Mouse (Mus musculus) kidney, adult 2 months (tissue): Measurements from ENCODE around the gene Cntn5. TPM values are rescaled to one million over a fixed set of nuclear protein-coding genes. Genes with fewer than 3 reads are reported as not detected.

Experiments
- DNase-seq: peaks from one replicate; pipeline ENCODE4 v3.0.0; 2021
- H3K27ac ChIP-seq: fragments of 200-500 bp; 2 replicates; pipeline ENCODE4 v1.5.1; 2012; ENCODE audit warnings: low read depth, low read length, control low read depth, inconsistent platforms; ENCODE audit not compliant: insufficient read depth
- H3K27me3 ChIP-seq: fragments of 200-500 bp; replicated peaks from 2 replicates; pipeline ENCODE4 v1.6.1; 2012; ENCODE audit warnings: mild to moderate bottlenecking, moderate library complexity, low read length, inconsistent platforms; ENCODE audit not compliant: control insufficient read depth, insufficient read depth
- H3K36me3 ChIP-seq: fragments of 200-500 bp; 2 replicates; pipeline ENCODE4 v1.6.1; 2012; ENCODE audit warnings: mild to moderate bottlenecking, moderate library complexity, low read length, inconsistent platforms; ENCODE audit not compliant: control insufficient read depth, insufficient read depth
- H3K4me1 ChIP-seq: fragments of 200-500 bp; 2 replicates; pipeline ENCODE4 v1.6.1; 2011; ENCODE audit warnings: low read length; ENCODE audit not compliant: control insufficient read depth, insufficient read depth
- H3K4me3 ChIP-seq: fragments of 200-500 bp; 2 replicates; pipeline ENCODE4 v1.5.1; 2011; ENCODE audit warnings: mild to moderate bottlenecking, low read depth, low read length, control low read depth; ENCODE audit not compliant: insufficient read depth
- CTCF ChIP-seq: fragments of 200-500 bp; conservative IDR thresholded peaks from 2 replicates; pipeline ENCODE4 v1.5.1; 2011; ENCODE audit warnings: low read depth, mild to moderate bottlenecking, control low read depth, low read length, moderate library complexity, mixed read lengths; ENCODE audit not compliant: insufficient read depth, insufficient read length
- POLR2A ChIP-seq: fragments of 200-500 bp; IDR thresholded peaks from one replicate; pipeline ENCODE4 v1.6.1; 2011; ENCODE audit warnings: low read depth, low read length, control low read depth
- WGBS: fragments of 180-500 bp; shearing (Covaris S2); methylation state at CpG from one replicate; pipeline ENCODE4 v1.1.7; 2018; 5-methylcytosine and 5-hydroxymethylcytosine counted together
- polyA plus RNA-seq: library from polyadenylated mRNA; depleted of rRNA; stranded (reverse); fragments of >200 nt; gene quantifications from 2 replicates; pipeline ENCODE4 v1.2.3, GENCODE M21; 2012; rRNA removed

The Cntn5 gene
- polyA plus RNA-seq: 0.07 and 0.09 TPM in 2 replicates

DNA sequence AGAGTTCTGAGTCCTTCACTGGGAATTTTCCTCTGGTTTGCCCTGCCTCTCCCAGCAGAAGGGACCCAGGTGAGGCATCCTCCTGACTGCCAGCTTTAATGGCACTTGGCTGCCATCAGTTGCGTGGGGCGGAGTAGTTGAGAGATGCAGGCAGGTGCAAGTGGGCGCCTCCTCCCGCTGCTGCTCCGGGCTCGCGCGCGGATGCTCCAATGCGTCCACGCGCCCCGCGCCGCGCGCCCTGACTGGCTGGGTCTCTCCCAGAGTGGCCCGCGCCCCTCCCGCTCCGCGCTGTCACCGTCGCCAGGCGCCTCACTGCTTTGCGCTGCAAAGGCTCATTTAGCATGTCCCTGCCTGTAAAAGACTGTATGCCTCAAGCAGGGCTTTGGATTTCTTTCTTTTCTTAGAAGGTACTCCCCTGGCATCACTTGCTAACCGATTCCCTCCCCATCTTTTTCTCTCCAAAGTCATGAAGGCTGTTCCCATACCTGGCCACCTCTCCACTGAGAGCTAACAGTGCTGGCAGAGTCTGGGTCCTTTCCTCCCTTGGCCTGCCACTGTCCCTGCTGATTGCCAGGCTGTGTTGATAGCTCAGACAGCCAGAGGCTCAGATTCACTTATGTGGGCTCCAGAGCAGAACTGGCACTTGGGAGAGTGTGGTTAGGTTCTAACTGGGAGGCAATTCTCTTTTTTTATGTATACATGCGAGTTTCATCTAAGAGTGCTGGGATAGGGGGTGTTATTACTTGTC lies at the start of gene Cntn5:
Cntn5 (minus strand) TSS at position 160 of the 748 bp plus-strand sequence.
- no peak within 1 kb of the TSS for H3K4me3 ChIP-seq
- no peaks in the 10 kb centered on the region for H3K36me3 ChIP-seq
- H3K27me3 ChIP-seq: no peaks in the 10 kb centered on the region
- DNase-seq: no peak
- H3K4me1 ChIP-seq: no peaks in the 10 kb centered on the region
- H3K27ac ChIP-seq: no peak within 1 kb of the TSS
- 2% methylated on average over 28 of the region's 28 CpGs for WGBS
- no peak for TF ChIP-seq CTCF
- TF ChIP-seq POLR2A: no peak

DNA sequence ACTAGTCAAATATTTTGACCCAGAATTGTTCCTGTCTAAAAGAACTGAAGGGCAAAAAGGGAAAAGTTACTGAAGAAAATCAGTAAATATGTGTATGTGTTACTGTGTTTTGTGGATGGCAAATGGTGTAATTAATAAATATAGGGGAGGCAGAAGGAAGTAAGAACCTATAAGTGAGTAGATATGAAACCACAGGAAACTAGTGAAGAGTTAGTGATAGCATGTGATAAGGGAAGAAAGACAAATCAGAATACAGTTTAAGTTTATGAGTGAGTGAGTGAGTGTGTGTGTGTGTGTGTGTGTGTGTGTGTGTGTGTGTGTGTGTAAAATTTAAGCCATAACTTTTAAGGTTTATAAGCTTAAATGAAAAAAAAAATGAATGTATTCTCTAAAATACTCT lies 45.9 kb upstream of the Cntn5 start:
- Histone ChIP-seq H3K4me3 (no peak overlapping the region), H3K27me3 (no peaks in the 10 kb centered on the region), H3K27ac (no peak overlapping the region), H3K4me1 (no peaks in the 10 kb centered on the region), H3K36me3 (no peaks in the 10 kb centered on the region)
- no peak for DNase-seq
- no peak for TF ChIP-seq CTCF
- no peak for TF ChIP-seq POLR2A

DNA sequence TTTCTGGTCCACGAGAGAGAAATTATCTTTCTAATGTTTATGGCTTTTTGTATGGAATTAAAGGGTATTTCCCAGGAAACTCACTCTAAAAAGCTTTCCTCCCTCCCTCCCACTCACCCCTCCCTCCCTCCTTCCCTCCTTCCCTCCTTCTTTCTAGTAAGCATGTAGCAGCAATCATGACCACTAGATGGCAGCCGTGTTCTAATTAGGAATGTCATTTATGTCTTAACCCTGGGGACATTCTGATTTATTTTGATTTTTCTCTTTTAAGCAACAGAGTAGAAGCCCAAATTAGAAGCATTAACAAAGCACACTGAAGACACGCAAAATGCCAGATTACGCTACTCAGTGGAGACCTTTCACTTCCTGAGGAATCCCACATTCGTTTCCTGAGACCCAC lies 5.0 kb upstream of the Cntn5 start:
- no peak overlapping the region for H3K4me3 ChIP-seq
- no peak for TF ChIP-seq POLR2A
- TF ChIP-seq CTCF: 0 out of 2 replicates have a peak, but pooled peaks have one; percentile 9
- H3K27ac ChIP-seq: no peak overlapping the region
- 15% methylated on average over 5 of the region's 5 CpGs for WGBS
- no peaks in the 10 kb centered on the region for H3K4me1 ChIP-seq
- H3K36me3 ChIP-seq: no peaks in the 10 kb centered on the region
- peak; percentile 39 for DNase-seq
- H3K27me3 ChIP-seq: no peaks in the 10 kb centered on the region

DNA sequence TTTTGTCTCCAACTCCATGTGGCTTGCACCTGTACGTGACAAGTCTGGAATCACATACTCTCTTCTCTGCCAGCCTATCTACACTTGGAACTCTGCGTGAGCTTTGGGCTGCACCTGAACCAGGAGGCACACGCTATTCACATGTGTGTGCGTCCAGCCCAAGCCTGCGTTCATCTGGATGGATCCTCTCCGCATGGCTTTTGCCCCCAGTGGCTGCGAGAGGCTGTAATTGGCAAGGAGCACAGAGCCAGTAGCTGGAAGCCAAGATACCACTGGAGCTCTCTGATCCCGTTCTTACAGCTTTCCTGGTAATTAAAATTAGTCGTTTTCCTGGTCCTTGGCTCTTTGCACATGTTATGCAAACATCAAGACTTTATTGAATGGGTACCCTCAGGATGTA lies 1.1 kb upstream of the Cntn5 start:
- Histone ChIP-seq H3K27ac (no peak overlapping the region), H3K4me3 (no peak overlapping the region), H3K27me3 (no peaks in the 10 kb centered on the region), H3K36me3 (no peaks in the 10 kb centered on the region), H3K4me1 (no peaks in the 10 kb centered on the region)
- no peak for DNase-seq
- TF ChIP-seq CTCF (no peak), POLR2A (no peak)
- WGBS: 52% methylated on average over 9 of the region's 9 CpGs

DNA sequence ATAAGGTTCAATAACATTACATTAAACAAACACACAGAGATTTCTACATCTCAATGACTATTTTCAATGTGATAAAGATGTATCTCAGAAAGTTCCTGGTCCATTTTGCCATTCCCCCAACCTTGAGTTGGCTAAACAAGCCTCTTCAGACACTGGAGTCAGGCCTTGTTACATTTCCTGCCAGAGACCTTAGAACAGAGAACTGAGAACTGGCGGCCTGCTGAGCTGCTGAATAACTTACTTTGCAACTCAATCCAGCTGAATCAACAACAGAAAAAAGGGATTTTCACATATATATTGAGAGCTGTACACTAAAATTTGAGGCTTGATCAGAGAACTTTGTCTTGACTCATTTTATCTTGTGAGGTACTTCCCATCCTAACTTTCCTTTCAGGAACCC lies 24.8 kb downstream of the Cntn5 start:
- no peak overlapping the region for H3K27ac ChIP-seq
- TF ChIP-seq POLR2A (no peak), CTCF (no peak)
- WGBS: 61% methylated on average over 1 of the region's 1 CpGs

DNA sequence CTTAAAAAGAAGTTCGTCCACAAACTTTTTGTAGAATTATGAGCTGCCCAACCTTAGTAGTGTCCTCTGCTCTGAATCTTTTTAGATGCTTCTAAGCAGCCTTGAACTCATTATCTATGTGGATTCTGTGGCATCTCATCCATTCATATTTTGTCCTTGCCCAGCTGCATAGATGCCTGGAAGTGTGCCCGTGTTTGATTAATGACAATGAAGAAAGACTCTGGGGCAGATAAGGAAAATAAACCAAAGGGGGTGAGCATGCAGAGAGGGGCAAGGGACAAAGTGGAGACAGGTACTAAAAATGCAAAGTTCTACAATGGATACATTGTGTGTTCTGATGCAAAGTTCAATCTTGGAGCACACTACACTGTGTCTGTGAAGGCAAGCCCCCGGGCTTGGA lies 30.7 kb downstream of the Cntn5 start:
- Histone ChIP-seq H3K4me3 (no peak overlapping the region), H3K36me3 (no peaks in the 10 kb centered on the region), H3K27ac (no peak overlapping the region), H3K27me3 (no peaks in the 10 kb centered on the region), H3K4me1 (no peaks in the 10 kb centered on the region)
- TF ChIP-seq CTCF (no peak), POLR2A (no peak)
- no peak for DNase-seq
- WGBS: 80% methylated on average over 3 of the region's 3 CpGs

More for the DNA sequence above, 24.8 kb downstream of the Cntn5 start:
- DNase-seq: no peak
- no peaks in the 10 kb centered on the region for H3K27me3 ChIP-seq
- no peaks in the 10 kb centered on the region for H3K4me1 ChIP-seq
- H3K36me3 ChIP-seq: no peaks in the 10 kb centered on the region
- no peak overlapping the region for H3K4me3 ChIP-seq

DNA sequence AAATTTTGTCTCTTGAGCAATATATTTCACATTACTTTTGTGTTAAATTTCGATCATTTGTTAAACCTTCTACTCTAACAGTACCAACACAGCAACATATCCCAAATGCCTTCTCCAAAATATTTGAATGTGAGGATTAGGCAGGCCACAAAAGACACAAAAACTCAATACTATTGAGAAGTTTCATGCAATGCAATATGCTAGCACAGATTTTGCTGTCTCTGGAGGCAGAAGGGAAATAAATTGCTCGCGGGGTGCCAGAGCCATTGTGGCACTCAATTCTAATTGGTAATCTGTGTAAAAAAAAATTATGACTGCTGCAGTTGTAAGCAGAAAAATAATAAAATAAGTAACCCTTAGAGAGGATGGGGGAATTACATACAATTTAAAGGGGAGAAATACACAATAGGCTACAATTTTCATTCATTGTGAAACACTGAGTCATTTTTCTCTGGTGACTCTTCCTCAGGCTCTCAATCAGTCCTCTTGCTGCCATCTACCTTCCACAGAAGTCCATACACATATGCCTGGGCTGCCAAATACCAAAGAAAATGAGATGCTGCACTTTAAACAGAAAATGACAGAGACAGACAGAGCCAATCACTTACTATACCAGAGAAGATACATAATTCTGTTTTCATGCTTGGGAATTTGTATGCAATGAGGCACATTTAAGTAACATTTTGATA lies 48.2 kb downstream of the Cntn5 start:
- no peaks in the 10 kb centered on the region for H3K4me1 ChIP-seq
- no peaks in the 10 kb centered on the region for H3K27me3 ChIP-seq
- H3K36me3 ChIP-seq: no peaks in the 10 kb centered on the region
- H3K4me3 ChIP-seq: no peak overlapping the region
- WGBS: 93% methylated on average over 3 of the region's 3 CpGs
- no peak for DNase-seq
- TF ChIP-seq POLR2A (no peak), CTCF (no peak)
- no peak overlapping the region for H3K27ac ChIP-seq
